In genomic region chr2:29247386-29247785, GRCm38 (mm10) we compare ENCODE assay signal across 22 mouse cellular contexts. TPM values are rescaled to one million over a fixed set of nuclear protein-coding genes. Genes with fewer than 3 reads are reported as not detected.
DNase-seq lines count a peak whose midpoint lies in the region; ATAC-seq and TF ChIP-seq lines count a peak whose summit lies in the region.
"Had no signal": no experiment of that assay in that cellular context is flagged by ENCODE, and none has a peak within 500 bp of the region (broad histone marks: within the 10 kb centered on the region; RNA-seq: fewer than 3 reads in every experiment).

No protein-coding gene starts in this region.

- H3K4me1 ChIP-seq in forebrain, embryonic 13.5 days = peaks cover 65% of the 10 kb centered on the region
- H3K4me1 ChIP-seq in forebrain, embryonic 16.5 days (replicated peaks; ENCODE audit: control insufficient read depth, insufficient read depth, low read length) = peaks cover 58% of the 10 kb centered on the region
- H3K4me1 ChIP-seq in midbrain, embryonic 13.5 days (replicated peaks) = peaks cover 73% of the 10 kb centered on the region
- H3K4me1 ChIP-seq in midbrain, embryonic 10.5 days = peaks cover 60% of the 10 kb centered on the region
- H3K4me1 ChIP-seq in bone marrow, adult 2 months (ENCODE audit: control insufficient read depth, insufficient read depth, low read length) = peaks cover 5% of the 10 kb centered on the region; the same call in 1 of the 2 replicates
- peaks cover 33% of the 10 kb centered on the region for H3K4me1 ChIP-seq in heart, embryonic 12.5 days (replicated peaks)

- TF ChIP-seq POLR2A in bone marrow, adult 2 months (IDR thresholded peaks at IDR 0.05; ENCODE audit: borderline replicate concordance, control insufficient read depth, low read depth, low read length) = no peak

- H3K9ac ChIP-seq in forebrain, embryonic 13.5 days = no peak overlapping the region
- no peak overlapping the region for H3K9ac ChIP-seq in forebrain, embryonic 16.5 days (replicated peaks; ENCODE audit: low read depth, low read length)
- no peak overlapping the region for H3K9ac ChIP-seq in midbrain, embryonic 13.5 days (replicated peaks)
- H3K9ac ChIP-seq in heart, embryonic 12.5 days = no peak overlapping the region; the same call in 1 of the 2 replicates
- H3K9ac ChIP-seq: embryonic facial prominence, embryonic 13.5 days; neural tube, embryonic 15.5 days had no signal

- H3K27ac ChIP-seq in forebrain, embryonic 13.5 days = no peak overlapping the region
- no peak overlapping the region for H3K27ac ChIP-seq in forebrain, embryonic 16.5 days (ENCODE audit: low read length)
- no peak overlapping the region for H3K27ac ChIP-seq in midbrain, embryonic 13.5 days
- H3K27ac ChIP-seq in midbrain, embryonic 10.5 days (replicated peaks) = no peak overlapping the region
- H3K27ac ChIP-seq in bone marrow, adult 2 months (ENCODE audit: control insufficient read depth, insufficient read depth, low read depth, low read length, poor library complexity) = peak overlapping the region; percentile 70
- H3K27ac ChIP-seq in heart, embryonic 12.5 days (ENCODE audit: poor library complexity, severe bottlenecking) = no peak overlapping the region
- H3K27ac ChIP-seq: embryonic facial prominence, embryonic 13.5 days; hindbrain, postnatal 0 days; kidney, postnatal 0 days; neural tube, embryonic 15.5 days had no signal

- DNase-seq in midbrain, embryonic 10.5 days (ENCODE audit: low spot score) = no peak
- no peak for DNase-seq in kidney, postnatal 14 days
- DNase-seq: B cell, adult 2 months; cerebellum, adult 11 months; heart, postnatal 4 days; kidney, adult 11 months; liver; right cerebral cortex, postnatal 14 days; spleen, adult 18-20 months; thymus, postnatal 4 days had no signal

- 76% methylated on average over 2 of the region's 2 CpGs for WGBS in forebrain, embryonic 13.5 days
- 59% methylated on average over 2 of the region's 2 CpGs for WGBS in forebrain, embryonic 16.5 days
- WGBS in midbrain, embryonic 13.5 days = 79% methylated on average over 2 of the region's 2 CpGs
- WGBS in midbrain, embryonic 10.5 days = 84% methylated on average over 2 of the region's 2 CpGs
- 15% methylated on average over 2 of the region's 2 CpGs for WGBS in bone marrow, adult 2 months
- WGBS in heart, embryonic 12.5 days = 75% methylated on average over 2 of the region's 2 CpGs

- TF ChIP-seq CTCF in bone marrow, adult 2 months (IDR thresholded peaks at IDR 0.05; ENCODE audit: control insufficient read depth, insufficient read depth, low read length) = no peak

- peak overlapping the region; percentile 39; the same call in 1 of the 2 replicates for H3K4me2 ChIP-seq in forebrain, embryonic 13.5 days
- H3K4me2 ChIP-seq in forebrain, embryonic 16.5 days (ENCODE audit: low read length) = no peak overlapping the region
- H3K4me2 ChIP-seq in midbrain, embryonic 13.5 days (replicated peaks) = peak overlapping the region; percentile 40
- no peak overlapping the region for H3K4me2 ChIP-seq in heart, embryonic 12.5 days
- H3K4me2 ChIP-seq: embryonic facial prominence, embryonic 13.5 days; neural tube, embryonic 15.5 days had no signal

- no peak for ATAC-seq in forebrain, embryonic 13.5 days
- ATAC-seq in forebrain, embryonic 16.5 days = no peak
- ATAC-seq in midbrain, embryonic 13.5 days = no peak
- no peak for ATAC-seq in heart, embryonic 12.5 days (ENCODE audit: insufficient number of reproducible peaks, low FRiP score)
- ATAC-seq: hindbrain, postnatal 0 days; lung, postnatal 0 days; Patski had no signal

- H3K4me3 ChIP-seq in forebrain, embryonic 13.5 days = no peak overlapping the region
- H3K4me3 ChIP-seq in forebrain, embryonic 16.5 days (replicated peaks; ENCODE audit: low read length) = no peak overlapping the region
- peak overlapping the region; percentile 8; the same call in 1 of the 2 replicates for H3K4me3 ChIP-seq in midbrain, embryonic 13.5 days (replicated peaks)
- no peak overlapping the region for H3K4me3 ChIP-seq in midbrain, embryonic 10.5 days
- peak overlapping the region; percentile 14 for H3K4me3 ChIP-seq in bone marrow, adult 2 months (replicated peaks; ENCODE audit: control insufficient read depth, low read depth, low read length)
- H3K4me3 ChIP-seq in heart, embryonic 12.5 days = no peak overlapping the region
- H3K4me3 ChIP-seq: embryonic facial prominence, embryonic 13.5 days; neural tube, embryonic 15.5 days had no signal

- H3K36me3 ChIP-seq in forebrain, embryonic 13.5 days (ENCODE audit: poor library complexity, severe bottlenecking) = 0 out of 2 replicates have a peak, but pooled peaks cover 5% of the 10 kb centered on the region
- 0 out of 2 replicates have a peak, but pooled peaks cover 4% of the 10 kb centered on the region for H3K36me3 ChIP-seq in forebrain, embryonic 16.5 days (ENCODE audit: control insufficient read depth, insufficient read depth)
- H3K36me3 ChIP-seq in midbrain, embryonic 13.5 days = no peaks in the 10 kb centered on the region
- H3K36me3 ChIP-seq in midbrain, embryonic 10.5 days = peaks cover 9% of the 10 kb centered on the region
- H3K36me3 ChIP-seq in heart, embryonic 12.5 days = no peaks in the 10 kb centered on the region
- H3K36me3 ChIP-seq: embryonic facial prominence, embryonic 13.5 days; neural tube, embryonic 15.5 days had no signal

- peaks cover 54% of the 10 kb centered on the region for H3K27me3 ChIP-seq in forebrain, embryonic 13.5 days
- peaks cover 5% of the 10 kb centered on the region; the same call in 1 of the 2 replicates for H3K27me3 ChIP-seq in forebrain, embryonic 16.5 days (replicated peaks; ENCODE audit: control insufficient read depth, insufficient read depth, low read length)
- H3K27me3 ChIP-seq in midbrain, embryonic 13.5 days = peaks cover 54% of the 10 kb centered on the region
- peaks cover 69% of the 10 kb centered on the region for H3K27me3 ChIP-seq in midbrain, embryonic 10.5 days (ENCODE audit: low read depth, poor library complexity, severe bottlenecking)
- peaks cover 69% of the 10 kb centered on the region for H3K27me3 ChIP-seq in heart, embryonic 12.5 days (replicated peaks)
- H3K27me3 ChIP-seq: Patski had no signal

- H3K9me3 ChIP-seq in forebrain, embryonic 13.5 days (replicated peaks) = 0 out of 2 replicates have a peak, but pooled peaks cover 4% of the 10 kb centered on the region
- H3K9me3 ChIP-seq in forebrain, embryonic 16.5 days (ENCODE audit: control insufficient read depth, low read length) = peaks cover 5% of the 10 kb centered on the region
- H3K9me3 ChIP-seq in midbrain, embryonic 13.5 days = no peaks in the 10 kb centered on the region; the same call in 1 of the 2 replicates
- no peaks in the 10 kb centered on the region for H3K9me3 ChIP-seq in midbrain, embryonic 10.5 days (replicated peaks)
- H3K9me3 ChIP-seq in heart, embryonic 12.5 days (replicated peaks) = no peaks in the 10 kb centered on the region; the same call in 1 of the 2 replicates
- H3K9me3 ChIP-seq: neural tube, embryonic 15.5 days had no signal

RNA-seq across cellular contexts. Expression of gene Ntng2, which starts 5.4 kb away (rescaled TPM):
- 6.2 and 8.4 TPM in 2 replicates for polyA plus RNA-seq in forebrain, embryonic 13.5 days (2015; fragmentation: Nextera tagmentation; extraction: Ambion mirVana)
- polyA plus RNA-seq in forebrain, embryonic 16.5 days (2015; fragmentation: Nextera tagmentation; extraction: Ambion mirVana) = 9.1 and 10.3 TPM in 2 replicates
- 11.8 and 15.6 TPM in 2 replicates for polyA plus RNA-seq in midbrain, embryonic 13.5 days (2015; fragmentation: Nextera tagmentation; extraction: Ambion mirVana)
- 1.6 and 2.8 TPM in 2 replicates for polyA plus RNA-seq in midbrain, embryonic 10.5 days (2016; fragmentation: Nextera tagmentation; extraction: Ambion mirVana)
- polyA plus RNA-seq in bone marrow, adult 2 months (2011; ENCODE audit: insufficient read depth, insufficient read length, low replicate concordance, missing spikeins) = 12.3 and 30.8 TPM in 2 replicates
- polyA plus RNA-seq in heart, embryonic 12.5 days (2016; fragmentation: Nextera tagmentation; extraction: Ambion mirVana) = 0.26 and 0.33 TPM in 2 replicates
- polyA plus RNA-seq: heart, embryonic 14.5 days had no signal

Comparison
In these comparisons a context has a peak if more than half of its experiments do, and no peak if none do; other contexts are left out.
1. H3K4me2 ChIP-seq: peak in forebrain, embryonic 13.5 days (single experiment) and midbrain, embryonic 13.5 days (single experiment); none in forebrain, embryonic 16.5 days (single experiment) and heart, embryonic 12.5 days (single experiment).
2. H3K4me3 ChIP-seq: peak in midbrain, embryonic 13.5 days (single experiment) and bone marrow, adult 2 months (single experiment); none in forebrain, embryonic 13.5 days (single experiment), forebrain, embryonic 16.5 days (single experiment), midbrain, embryonic 10.5 days (single experiment) and heart, embryonic 12.5 days (single experiment).